ENCODE assay signal across 9 mouse cellular contexts in the genomic region with DNA sequence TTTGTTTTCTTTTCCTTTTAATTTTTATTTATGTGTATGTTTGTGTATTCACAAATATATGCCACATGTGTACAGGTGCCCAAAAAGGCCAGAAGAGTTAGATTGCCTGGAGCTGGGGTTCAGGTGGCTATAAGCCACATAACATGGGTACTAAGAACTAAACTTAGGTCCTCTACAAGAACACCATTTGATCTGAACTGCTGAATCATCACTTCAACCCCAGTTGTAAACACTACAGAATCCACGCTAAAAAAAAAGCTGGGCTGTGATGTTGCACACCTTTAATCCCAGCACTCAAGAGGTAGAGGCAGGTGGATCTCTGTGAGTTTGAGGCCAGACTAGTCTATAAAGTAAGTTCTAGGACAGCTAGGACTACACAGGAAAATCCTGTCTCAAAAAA. TPM values are rescaled to one million over a fixed set of nuclear protein-coding genes. Genes with fewer than 3 reads are reported as not detected.
DNase-seq lines count a peak whose midpoint lies in the region; ATAC-seq and TF ChIP-seq lines count a peak whose summit lies in the region.
"Had no signal": no experiment of that assay in that cellular context is flagged by ENCODE, and none has a peak within 500 bp of the region (broad histone marks: within the 10 kb centered on the region; RNA-seq: fewer than 3 reads in every experiment).

No protein-coding gene starts in this region.

- H3K4me2 ChIP-seq in intestine, embryonic 15.5 days (replicated peaks) = peak overlapping the region; percentile 60
- no peak overlapping the region for H3K4me2 ChIP-seq in intestine, embryonic 16.5 days (ENCODE audit: low read depth, low read length)
- peak overlapping the region; percentile 47; the same call in 1 of the 2 replicates for H3K4me2 ChIP-seq in forebrain, embryonic 15.5 days (replicated peaks)
- peak overlapping the region; percentile 84; the same call in 1 of the 2 replicates for H3K4me2 ChIP-seq in midbrain, embryonic 14.5 days (ENCODE audit: low read length)

- H3K27me3 ChIP-seq in intestine, embryonic 15.5 days (replicated peaks) = no peaks in the 10 kb centered on the region
- H3K27me3 ChIP-seq in intestine, embryonic 16.5 days (replicated peaks; ENCODE audit: control insufficient read depth, insufficient read depth, low read length) = no peaks in the 10 kb centered on the region
- H3K27me3 ChIP-seq in G1E (ENCODE audit: insufficient read depth, low read length) = no peaks in the 10 kb centered on the region
- H3K27me3 ChIP-seq in forebrain, embryonic 15.5 days = no peaks in the 10 kb centered on the region
- no peaks in the 10 kb centered on the region for H3K27me3 ChIP-seq in midbrain, embryonic 14.5 days (ENCODE audit: control insufficient read depth, insufficient read depth, low read length)

- H3K36me3 ChIP-seq in intestine, embryonic 15.5 days = peaks cover 12% of the 10 kb centered on the region
- H3K36me3 ChIP-seq in intestine, embryonic 16.5 days (ENCODE audit: control insufficient read depth, insufficient read depth, low read length) = peaks cover 3% of the 10 kb centered on the region; the same call in 1 of the 2 replicates
- peaks cover 39% of the 10 kb centered on the region for H3K36me3 ChIP-seq in G1E (replicated peaks)
- H3K36me3 ChIP-seq in forebrain, embryonic 15.5 days = peaks cover 20% of the 10 kb centered on the region
- peaks cover 21% of the 10 kb centered on the region for H3K36me3 ChIP-seq in midbrain, embryonic 14.5 days (ENCODE audit: control insufficient read depth, insufficient read depth, low read length)

- ATAC-seq in intestine, embryonic 15.5 days = no peak
- no peak for ATAC-seq in intestine, embryonic 16.5 days
- no peak for ATAC-seq in G1E (ENCODE audit: extremely low read depth, insufficient number of reproducible peaks, low FRiP score, poor library complexity, severe bottlenecking)
- ATAC-seq in forebrain, embryonic 15.5 days (replicated peaks) = no peak
- ATAC-seq in midbrain, embryonic 14.5 days (ENCODE audit: low FRiP score, low TSS enrichment) = no peak

- H3K4me3 ChIP-seq in intestine, embryonic 15.5 days (replicated peaks) = no peak overlapping the region
- H3K4me3 ChIP-seq in intestine, embryonic 16.5 days (ENCODE audit: low read length) = no peak overlapping the region
- H3K4me3 ChIP-seq in G1E (ENCODE audit: low read depth, low read length) = peak overlapping the region; percentile 45; the same call in 1 of the 2 replicates
- 0 out of 2 replicates have a peak overlapping the region, but pooled peaks have one; percentile 2 for H3K4me3 ChIP-seq in forebrain, embryonic 15.5 days
- H3K4me3 ChIP-seq in midbrain, embryonic 14.5 days (replicated peaks; ENCODE audit: low read depth, low read length) = no peak overlapping the region

- no peaks in the 10 kb centered on the region for H3K9me3 ChIP-seq in intestine, embryonic 15.5 days
- no peaks in the 10 kb centered on the region for H3K9me3 ChIP-seq in intestine, embryonic 16.5 days (ENCODE audit: control insufficient read depth, low read length)
- H3K9me3 ChIP-seq in G1E (replicated peaks) = no peaks in the 10 kb centered on the region
- H3K9me3 ChIP-seq in forebrain, embryonic 15.5 days = no peaks in the 10 kb centered on the region
- H3K9me3 ChIP-seq in midbrain, embryonic 14.5 days (ENCODE audit: control insufficient read depth, low read length) = no peaks in the 10 kb centered on the region

- no peak overlapping the region for H3K9ac ChIP-seq in intestine, embryonic 15.5 days
- no peak overlapping the region for H3K9ac ChIP-seq in intestine, embryonic 16.5 days (ENCODE audit: low read depth, low read length)
- no peak overlapping the region for H3K9ac ChIP-seq in forebrain, embryonic 15.5 days (replicated peaks)
- H3K9ac ChIP-seq in midbrain, embryonic 14.5 days (replicated peaks; ENCODE audit: low read length) = no peak overlapping the region

- no peak overlapping the region for H3K27ac ChIP-seq in intestine, embryonic 15.5 days
- no peak overlapping the region for H3K27ac ChIP-seq in intestine, embryonic 16.5 days (ENCODE audit: low read length)
- no peak overlapping the region for H3K27ac ChIP-seq in forebrain, embryonic 15.5 days (replicated peaks)
- no peak overlapping the region for H3K27ac ChIP-seq in midbrain, embryonic 14.5 days (replicated peaks; ENCODE audit: low read depth, low read length)

- peaks cover 17% of the 10 kb centered on the region for H3K4me1 ChIP-seq in intestine, embryonic 15.5 days (replicated peaks)
- peaks cover 13% of the 10 kb centered on the region for H3K4me1 ChIP-seq in intestine, embryonic 16.5 days (ENCODE audit: control insufficient read depth, insufficient read depth, low read length)
- peaks cover 54% of the 10 kb centered on the region for H3K4me1 ChIP-seq in G1E (ENCODE audit: insufficient read depth, low read depth, low read length)
- peaks cover 39% of the 10 kb centered on the region for H3K4me1 ChIP-seq in forebrain, embryonic 15.5 days
- H3K4me1 ChIP-seq in midbrain, embryonic 14.5 days (ENCODE audit: control insufficient read depth, insufficient read depth, low read length) = peaks cover 33% of the 10 kb centered on the region

- 77% methylated on average over 1 of the region's 1 CpGs for WGBS in intestine, embryonic 15.5 days
- 66% methylated on average over 1 of the region's 1 CpGs for WGBS in intestine, embryonic 16.5 days
- WGBS in forebrain, embryonic 15.5 days = 90% methylated on average over 1 of the region's 1 CpGs
- 89% methylated on average over 1 of the region's 1 CpGs for WGBS in midbrain, embryonic 14.5 days

- DNase-seq in G1E (ENCODE audit: low spot score) = no peak
- no peak for DNase-seq in midbrain, embryonic 14.5 days
- no peak for DNase-seq in embryo, embryonic 10.5 days (ENCODE audit: low spot score)
- no peak for DNase-seq in right cerebral cortex, adult 2 months (ENCODE audit: low spot score in 2 of 2)
- DNase-seq: right cerebral cortex, adult 18-20 months; thymus, adult 18-20 months had no signal

- no peak for TF ChIP-seq CTCF in G1E (IDR thresholded peaks at IDR 0.05; ENCODE audit: low read depth, low read length)

RNA-seq across cellular contexts. Expression of a gene that starts 1.8 kb away (rescaled TPM):
- 161 and 163 TPM in 2 replicates for polyA plus RNA-seq in intestine, embryonic 15.5 days (2015; fragmentation: Nextera tagmentation; extraction: Ambion mirVana)
- 211 and 225 TPM in 2 replicates for polyA plus RNA-seq in intestine, embryonic 16.5 days (2015; fragmentation: Nextera tagmentation; extraction: Ambion mirVana)
- 288 and 317 TPM in 2 replicates for total RNA-seq in G1E (2014; fragmentation: Nextera tagmentation)
- 217 and 282 TPM in 2 replicates for total RNA-seq in G1E (2017)
- polyA plus RNA-seq in G1E (2012) = 232 and 240 TPM in 2 replicates
- polyA plus RNA-seq in forebrain, embryonic 15.5 days (2015; fragmentation: Nextera tagmentation; extraction: Ambion mirVana) = 164 and 171 TPM in 2 replicates
- 157 TPM in 2 replicates for polyA plus RNA-seq in midbrain, embryonic 14.5 days (2014; fragmentation: Nextera tagmentation; extraction: Ambion mirVana)

RNA-seq across cellular contexts. Expression of a gene that starts 14.2 kb away (rescaled TPM):
- 77.3 and 88.5 TPM in 2 replicates for polyA plus RNA-seq in intestine, embryonic 15.5 days (2015; fragmentation: Nextera tagmentation; extraction: Ambion mirVana)
- 78.1 and 88.7 TPM in 2 replicates for polyA plus RNA-seq in intestine, embryonic 16.5 days (2015; fragmentation: Nextera tagmentation; extraction: Ambion mirVana)
- total RNA-seq in G1E (2014; fragmentation: Nextera tagmentation) (124 and 180 TPM in 2 replicates), G1E (2017) (75.0 and 135 TPM in 2 replicates)
- 37.8 and 46.5 TPM in 2 replicates for polyA plus RNA-seq in G1E (2012)
- polyA plus RNA-seq in forebrain, embryonic 15.5 days (2015; fragmentation: Nextera tagmentation; extraction: Ambion mirVana) = 96.5 and 97.4 TPM in 2 replicates
- 89.1 and 95.7 TPM in 2 replicates for polyA plus RNA-seq in midbrain, embryonic 14.5 days (2014; fragmentation: Nextera tagmentation; extraction: Ambion mirVana)

RNA-seq across cellular contexts. Expression of a gene that starts 19.1 kb away (rescaled TPM):
- polyA plus RNA-seq in intestine, embryonic 15.5 days (2015; fragmentation: Nextera tagmentation; extraction: Ambion mirVana) = 1.8 TPM in 2 replicates
- 0.91 and 1.6 TPM in 2 replicates for polyA plus RNA-seq in intestine, embryonic 16.5 days (2015; fragmentation: Nextera tagmentation; extraction: Ambion mirVana)
- total RNA-seq in G1E (2014; fragmentation: Nextera tagmentation) = 2.5 and 5.3 TPM in 2 replicates
- 3.3 and 4.5 TPM in 2 replicates for total RNA-seq in G1E (2017)
- 0.81 and 0.99 TPM in 2 replicates for polyA plus RNA-seq in G1E (2012)
- 1.5 and 2.5 TPM in 2 replicates for polyA plus RNA-seq in forebrain, embryonic 15.5 days (2015; fragmentation: Nextera tagmentation; extraction: Ambion mirVana)
- polyA plus RNA-seq in midbrain, embryonic 14.5 days (2014; fragmentation: Nextera tagmentation; extraction: Ambion mirVana) = 0.97 and 1.1 TPM in 2 replicates

RNA-seq across cellular contexts. Expression of a gene that starts 19.8 kb away (rescaled TPM):
- 119 and 121 TPM in 2 replicates for polyA plus RNA-seq in intestine, embryonic 15.5 days (2015; fragmentation: Nextera tagmentation; extraction: Ambion mirVana)
- 120 and 124 TPM in 2 replicates for polyA plus RNA-seq in intestine, embryonic 16.5 days (2015; fragmentation: Nextera tagmentation; extraction: Ambion mirVana)
- total RNA-seq in G1E (2014; fragmentation: Nextera tagmentation) (61.1 and 84.0 TPM in 2 replicates), G1E (2017) (62.8 and 73.2 TPM in 2 replicates)
- polyA plus RNA-seq in G1E (2012) = 12.9 and 13.2 TPM in 2 replicates
- 130 and 133 TPM in 2 replicates for polyA plus RNA-seq in forebrain, embryonic 15.5 days (2015; fragmentation: Nextera tagmentation; extraction: Ambion mirVana)
- polyA plus RNA-seq in midbrain, embryonic 14.5 days (2014; fragmentation: Nextera tagmentation; extraction: Ambion mirVana) = 102 and 110 TPM in 2 replicates

RNA-seq across cellular contexts. Expression of a gene that starts 35.5 kb away (rescaled TPM):
- 143 and 146 TPM in 2 replicates for polyA plus RNA-seq in intestine, embryonic 15.5 days (2015; fragmentation: Nextera tagmentation; extraction: Ambion mirVana)
- 133 and 137 TPM in 2 replicates for polyA plus RNA-seq in intestine, embryonic 16.5 days (2015; fragmentation: Nextera tagmentation; extraction: Ambion mirVana)
- total RNA-seq in G1E (2014; fragmentation: Nextera tagmentation) (445 and 456 TPM in 2 replicates), G1E (2017) (175 and 184 TPM in 2 replicates)
- polyA plus RNA-seq in G1E (2012) = 35.9 and 39.7 TPM in 2 replicates
- 187 and 192 TPM in 2 replicates for polyA plus RNA-seq in forebrain, embryonic 15.5 days (2015; fragmentation: Nextera tagmentation; extraction: Ambion mirVana)
- 146 and 171 TPM in 2 replicates for polyA plus RNA-seq in midbrain, embryonic 14.5 days (2014; fragmentation: Nextera tagmentation; extraction: Ambion mirVana)

Comparison
In these comparisons a context has a peak if more than half of its experiments do, and no peak if none do; other contexts are left out.
1. H3K4me3 ChIP-seq: peak in G1E (single experiment) and forebrain, embryonic 15.5 days (single experiment); none in intestine, embryonic 15.5 days (single experiment), intestine, embryonic 16.5 days (single experiment) and midbrain, embryonic 14.5 days (single experiment).